Mouse (Mus musculus) midbrain, embryonic 10.5 days (tissue): Measurements from ENCODE around the gene Tax1bp1. TPM values are rescaled to one million over a fixed set of nuclear protein-coding genes. Genes with fewer than 3 reads are reported as not detected.
A peak's percentile ranks its signal among the peaks of the same experiment; 100 is the strongest.

Experiments used
- DNase-seq: peaks from one replicate; pipeline ENCODE4 v3.0.0-alpha.2; 2017; ENCODE audit warnings: low spot score
- H3K27ac ChIP-seq: fragments of 300-500 bp; sonication (generic); replicated peaks from 2 replicates; pipeline ENCODE4 v1.5.1; 2016; ENCODE audit warnings: mild to moderate bottlenecking
- H3K27me3 ChIP-seq: fragments of 300-500 bp; sonication (generic); 2 replicates; pipeline ENCODE4 v1.6.1; 2016; ENCODE audit warnings: low read depth, mild to moderate bottlenecking; ENCODE audit not compliant: poor library complexity, severe bottlenecking
- H3K36me3 ChIP-seq: fragments of 300-500 bp; sonication (generic); 2 replicates; pipeline ENCODE4 v1.6.1; 2016; ENCODE audit warnings: mild to moderate bottlenecking, moderate library complexity
- H3K4me1 ChIP-seq: fragments of 300-500 bp; sonication (generic); 2 replicates; pipeline ENCODE4 v1.6.1; 2016
- H3K4me3 ChIP-seq: fragments of 300-500 bp; sonication (generic); 2 replicates; pipeline ENCODE4 v1.5.1; 2016; ENCODE audit warnings: mild to moderate bottlenecking, moderate library complexity
- H3K9me3 ChIP-seq: fragments of 300-500 bp; sonication (generic); replicated peaks from 2 replicates; pipeline ENCODE4 v1.6.1; 2016; ENCODE audit warnings: mild to moderate bottlenecking
- WGBS: fragments of 180-500 bp; shearing (Covaris S2); methylation state at CpG from one replicate; pipeline ENCODE4 v1.1.7; 2016; 5-methylcytosine and 5-hydroxymethylcytosine counted together
- polyA plus RNA-seq: library from polyadenylated mRNA; unstranded; fragments of >200 nt; fragmentation: Nextera tagmentation; extraction: Ambion mirVana; gene quantifications from 2 replicates; pipeline ENCODE4 v1.2.1, GENCODE M21; 2016

The Tax1bp1 gene
- polyA plus RNA-seq, 1 experiment from 2014 or later, result 116 TPM

DNA sequence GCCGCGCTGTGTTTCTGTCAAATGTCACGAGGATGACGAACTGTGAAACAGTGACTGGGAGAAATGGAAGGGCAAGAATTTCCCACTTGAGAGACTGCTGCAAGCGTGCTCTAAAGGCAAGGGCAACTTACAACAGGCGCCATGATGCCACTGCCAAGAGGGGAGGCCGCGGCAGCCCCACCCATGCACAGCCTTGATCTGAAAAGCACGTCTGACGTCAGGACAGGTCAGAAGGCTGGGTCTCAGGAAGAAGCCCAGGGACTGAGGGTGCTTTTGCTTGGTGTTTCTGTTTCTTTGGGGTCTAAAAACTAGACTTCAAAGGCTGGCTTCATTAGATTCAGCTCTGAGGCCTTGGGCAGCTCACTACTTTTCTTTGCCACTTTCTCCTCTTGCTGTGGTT, 76.8 kb downstream of the Tax1bp1 start:
- WGBS, result 91% methylated on average over 10 of the region's 10 CpGs
- H3K4me1 ChIP-seq, result no peaks in the 10 kb centered on the region
- H3K4me3 ChIP-seq, result no peak overlapping the region
- no peaks in the 10 kb centered on the region for H3K36me3 ChIP-seq
- no peak for DNase-seq
- H3K27me3 ChIP-seq, result no peaks in the 10 kb centered on the region
- H3K27ac ChIP-seq, result no peak overlapping the region
- no peaks in the 10 kb centered on the region for H3K9me3 ChIP-seq

DNA sequence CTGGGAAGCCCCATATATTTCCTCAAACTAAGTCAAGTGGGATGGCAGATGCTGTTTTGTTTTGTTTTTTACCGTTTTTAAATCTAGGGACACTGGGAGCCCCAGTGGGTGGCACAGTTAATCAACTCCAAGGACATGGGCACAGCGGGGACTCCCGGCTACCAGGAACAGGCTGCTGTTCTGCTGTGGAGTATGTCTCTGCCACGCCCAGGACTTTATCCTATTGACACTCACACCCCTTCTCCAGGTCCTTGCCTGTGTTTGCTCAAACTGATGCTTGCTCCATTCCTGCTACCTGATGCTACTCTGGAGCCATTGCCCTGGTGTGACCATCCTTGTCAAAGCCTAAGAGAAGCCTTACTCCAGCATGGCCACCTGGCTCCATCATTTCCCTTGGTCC, 77.3 kb downstream of the Tax1bp1 start:
- Histone ChIP-seq H3K27me3 (no peaks in the 10 kb centered on the region), H3K9me3 (no peaks in the 10 kb centered on the region), H3K4me3 (no peak overlapping the region), H3K27ac (no peak overlapping the region), H3K4me1 (peaks cover 2% of the 10 kb centered on the region; the same call in 1 of the 2 replicates), H3K36me3 (no peaks in the 10 kb centered on the region)
- 76% methylated on average over 4 of the region's 4 CpGs for WGBS
- DNase-seq, result no peak

DNA sequence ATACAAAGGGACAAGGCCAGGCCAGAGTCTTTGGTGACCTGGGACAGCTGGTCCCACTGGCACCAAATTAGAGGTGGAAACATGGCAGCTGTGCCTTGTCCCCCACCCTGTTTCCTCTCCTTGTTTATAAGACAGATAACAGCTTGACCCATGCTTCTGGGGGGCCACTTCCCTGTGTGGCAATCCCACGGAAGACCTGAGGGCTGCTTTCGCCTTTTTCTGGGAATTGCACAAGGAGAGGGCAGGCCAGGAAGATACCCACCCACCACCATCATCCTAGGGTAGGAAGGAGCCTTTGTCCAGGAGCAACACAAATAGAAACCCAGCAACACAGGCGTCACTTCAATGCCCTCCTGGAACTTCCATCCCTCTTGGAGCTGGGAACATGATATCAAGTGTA, 78.9 kb downstream of the Tax1bp1 start:
- Histone ChIP-seq H3K36me3 (no peaks in the 10 kb centered on the region), H3K4me3 (no peak overlapping the region), H3K27me3 (no peaks in the 10 kb centered on the region), H3K9me3 (no peaks in the 10 kb centered on the region), H3K27ac (no peak overlapping the region), H3K4me1 (peaks cover 13% of the 10 kb centered on the region; the same call in 1 of the 2 replicates)
- no peak for DNase-seq
- WGBS, result 83% methylated on average over 3 of the region's 3 CpGs

DNA sequence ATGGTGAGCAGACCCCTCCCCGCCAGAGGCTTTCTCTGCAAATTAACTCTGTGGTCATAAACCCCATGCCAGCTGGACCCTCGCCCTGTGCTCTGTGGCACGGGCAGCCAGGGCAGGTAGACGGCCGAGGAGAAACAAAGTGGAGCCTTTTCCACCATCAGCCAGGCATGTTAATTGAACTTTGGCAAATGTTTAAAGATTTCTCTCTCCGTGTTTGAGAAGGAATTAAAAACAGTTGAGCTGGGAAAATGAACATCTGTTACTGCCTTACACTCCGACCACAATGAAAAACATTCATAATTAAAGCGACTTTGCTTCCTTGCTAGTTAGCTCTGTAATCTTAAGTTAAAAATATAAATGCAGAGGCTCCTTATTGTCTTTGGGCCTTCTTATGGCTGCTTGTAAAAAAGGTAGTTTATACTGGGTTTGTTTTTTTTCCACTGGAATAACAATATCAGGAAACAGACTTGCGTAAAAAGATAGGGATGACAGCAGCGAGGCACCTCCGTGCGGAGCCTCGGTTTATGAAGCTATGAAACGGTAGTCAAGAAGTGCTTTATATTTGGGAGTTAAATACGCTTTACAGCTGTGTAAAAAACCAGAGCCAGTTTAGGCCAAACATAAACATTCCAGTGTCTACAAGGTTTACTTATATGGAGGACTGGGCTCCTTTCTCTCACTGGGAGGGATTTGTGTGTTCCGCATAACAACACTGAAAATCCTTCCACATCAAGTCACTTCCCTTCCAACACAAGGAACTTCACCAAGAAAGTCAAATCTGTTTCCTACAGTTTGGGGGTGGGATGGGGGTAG, 81.7 kb downstream of the Tax1bp1 start:
- Histone ChIP-seq H3K27ac (no peak overlapping the region; the same call in 1 of the 2 replicates), H3K36me3 (no peaks in the 10 kb centered on the region), H3K9me3 (no peaks in the 10 kb centered on the region), H3K4me3 (no peak overlapping the region), H3K27me3 (no peaks in the 10 kb centered on the region), H3K4me1 (peaks cover 13% of the 10 kb centered on the region; the same call in 1 of the 2 replicates)
- WGBS, result 83% methylated on average over 16 of the region's 16 CpGs
- no peak for DNase-seq

DNA sequence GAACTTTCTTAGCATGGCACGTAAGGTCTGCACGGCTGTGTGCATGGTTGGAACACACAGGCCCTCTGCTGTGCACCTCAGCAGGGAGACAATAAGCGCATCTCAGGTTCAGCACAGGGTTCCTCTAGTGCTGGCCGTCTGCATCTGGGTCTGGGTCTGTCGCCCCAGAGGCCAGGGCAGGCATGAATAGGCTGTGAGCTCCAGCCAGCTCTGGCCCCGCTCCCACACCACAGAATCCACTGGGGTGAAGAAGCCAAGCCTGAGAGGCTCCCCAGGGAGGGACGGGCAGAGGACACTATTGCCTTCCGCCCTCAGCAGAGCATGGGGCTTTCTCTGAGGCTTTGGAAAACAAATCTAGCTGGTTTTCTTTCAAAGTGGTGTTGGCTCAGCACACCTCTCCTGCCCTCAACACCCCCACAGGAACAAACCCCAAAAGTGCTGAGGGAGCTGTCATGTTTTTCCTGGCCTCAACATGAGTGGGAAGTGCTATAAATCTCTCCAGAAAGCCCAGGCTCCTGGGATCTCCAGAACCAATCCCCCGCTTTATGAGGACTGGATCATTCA, 82.6 kb downstream of the Tax1bp1 start:
- Histone ChIP-seq H3K27ac (peak overlapping the region; percentile 63), H3K9me3 (no peaks in the 10 kb centered on the region), H3K27me3 (no peaks in the 10 kb centered on the region), H3K4me1 (peaks cover 13% of the 10 kb centered on the region), H3K36me3 (no peaks in the 10 kb centered on the region), H3K4me3 (no peak overlapping the region)
- no peak for DNase-seq
- 66% methylated on average over 9 of the region's 9 CpGs for WGBS

DNA sequence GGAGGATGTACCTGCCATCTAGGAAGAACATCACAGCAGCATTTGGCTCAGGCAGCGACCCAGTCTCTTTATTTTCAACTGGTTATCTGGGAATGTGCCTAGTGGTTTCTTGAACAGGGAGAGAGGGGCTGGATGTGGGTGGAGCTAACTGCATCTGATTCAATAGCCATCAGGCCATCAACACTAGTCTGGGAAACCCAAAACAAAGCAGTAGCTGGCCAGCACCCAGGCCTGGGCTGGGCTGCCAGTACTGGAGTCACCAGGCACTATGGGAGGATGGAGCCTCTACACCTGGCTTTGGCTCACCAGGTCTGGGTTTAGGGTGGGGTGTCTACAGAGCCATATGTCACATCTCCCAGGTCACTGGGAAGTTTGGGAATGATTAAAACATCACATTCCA, 83.2 kb downstream of the Tax1bp1 start:
- no peaks in the 10 kb centered on the region for H3K27me3 ChIP-seq
- peaks cover 13% of the 10 kb centered on the region for H3K4me1 ChIP-seq
- H3K4me3 ChIP-seq, result no peak overlapping the region
- H3K36me3 ChIP-seq, result no peaks in the 10 kb centered on the region
- DNase-seq, result no peak
- H3K9me3 ChIP-seq, result no peaks in the 10 kb centered on the region
- H3K27ac ChIP-seq, result 0 out of 2 replicates have a peak overlapping the region, but pooled peaks have one; percentile 63
- 77% methylated on average over 1 of the region's 1 CpGs for WGBS

DNA sequence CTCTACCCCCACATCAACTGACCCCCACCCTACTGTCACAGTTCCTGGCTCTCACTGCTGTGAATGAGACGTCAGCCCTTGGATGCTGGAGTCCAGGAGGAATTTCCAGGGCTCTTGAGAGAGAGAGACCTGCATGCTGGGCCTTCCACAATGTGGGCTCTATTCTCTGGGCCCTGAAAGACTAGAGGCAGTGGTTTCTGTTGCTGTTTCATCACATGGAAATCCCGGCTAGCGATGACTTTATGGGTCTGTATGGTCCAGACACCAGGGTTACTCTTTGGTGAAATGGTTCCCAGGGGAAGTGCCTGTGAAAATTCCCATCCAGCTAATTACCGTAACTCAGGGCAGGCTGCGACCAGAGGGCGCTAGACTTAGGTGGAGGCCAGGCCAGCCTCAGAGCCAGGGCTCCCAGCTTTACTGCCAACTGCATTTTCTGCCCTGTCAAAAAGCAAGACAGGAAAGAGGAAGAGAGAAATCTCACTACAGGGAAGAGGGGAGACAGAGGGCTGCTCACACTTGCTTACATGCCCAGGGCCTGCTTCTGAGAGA, 83.8 kb downstream of the Tax1bp1 start:
- Histone ChIP-seq H3K36me3 (no peaks in the 10 kb centered on the region), H3K27ac (0 out of 2 replicates have a peak overlapping the region, but pooled peaks have one; percentile 38), H3K4me1 (peaks cover 18% of the 10 kb centered on the region), H3K4me3 (no peak overlapping the region), H3K9me3 (no peaks in the 10 kb centered on the region), H3K27me3 (no peaks in the 10 kb centered on the region)
- DNase-seq, result no peak
- 57% methylated on average over 6 of the region's 6 CpGs for WGBS

DNA sequence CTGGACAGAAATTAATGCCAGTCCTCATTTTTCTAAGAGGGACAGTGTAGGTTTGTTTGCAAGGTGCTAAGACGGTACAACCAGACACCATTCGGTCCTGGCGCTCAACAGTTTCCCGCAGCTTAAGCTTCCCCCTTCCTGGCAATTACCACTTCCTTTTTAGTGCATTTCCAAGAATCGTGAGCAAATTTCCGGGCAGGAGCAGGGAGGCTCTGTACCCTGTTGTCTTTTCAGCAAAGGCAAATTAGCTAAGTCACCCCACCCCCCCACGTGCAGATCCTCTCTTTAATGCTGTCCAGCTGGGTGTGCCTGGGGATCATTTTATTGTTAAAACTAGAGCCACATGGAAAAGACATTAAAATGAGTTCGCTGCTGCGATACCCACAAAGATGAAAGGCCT, 88.7 kb downstream of the Tax1bp1 start:
- Histone ChIP-seq H3K27ac (no peak overlapping the region), H3K4me1 (peaks cover 9% of the 10 kb centered on the region), H3K9me3 (no peaks in the 10 kb centered on the region), H3K4me3 (no peak overlapping the region), H3K36me3 (no peaks in the 10 kb centered on the region), H3K27me3 (no peaks in the 10 kb centered on the region)
- DNase-seq, result no peak
- 66% methylated on average over 9 of the region's 9 CpGs for WGBS

DNA sequence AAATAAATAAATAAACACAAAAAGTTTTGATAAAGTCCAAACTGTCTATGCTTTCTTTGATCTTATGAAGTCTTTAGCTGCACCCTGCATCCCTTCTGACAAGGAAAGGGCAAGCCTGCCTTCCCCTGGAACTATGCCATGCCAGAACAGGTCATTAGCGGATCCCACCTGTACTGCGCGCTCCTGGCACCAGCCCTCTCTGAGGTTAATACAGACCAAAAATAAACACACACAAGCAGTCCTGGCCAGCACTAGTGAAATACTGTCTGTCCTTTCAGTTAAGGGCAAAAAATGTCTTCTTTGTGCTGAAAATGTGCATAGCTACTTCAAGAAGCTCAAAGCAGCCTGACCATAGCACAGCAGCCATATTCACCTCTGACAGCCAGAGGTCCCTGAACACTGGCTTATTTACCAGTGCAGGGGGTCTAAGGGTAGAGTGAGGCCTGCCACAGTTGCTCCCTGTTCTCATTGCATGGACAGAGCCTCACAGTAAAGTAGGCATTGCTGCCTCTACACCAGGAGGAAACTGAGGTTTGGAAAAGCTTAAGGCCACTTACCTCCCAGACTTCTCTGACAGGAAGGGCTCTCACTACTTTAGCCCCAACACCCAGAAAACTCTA, 91.8 kb downstream of the Tax1bp1 start:
- H3K27me3 ChIP-seq, result no peaks in the 10 kb centered on the region
- 96% methylated on average over 3 of the region's 3 CpGs for WGBS
- H3K27ac ChIP-seq, result no peak overlapping the region
- no peak for DNase-seq
- H3K36me3 ChIP-seq, result no peaks in the 10 kb centered on the region
- peaks cover 9% of the 10 kb centered on the region for H3K4me1 ChIP-seq
- H3K9me3 ChIP-seq, result no peaks in the 10 kb centered on the region
- no peak overlapping the region for H3K4me3 ChIP-seq

Other genes with a start within 250 kb of the Tax1bp1 start
- 77.4 and 83.2 TPM in 2 replicates for gene Hibadh, start 73.3 kb upstream of the Tax1bp1 start, polyA plus RNA-seq